Mouse (Mus musculus): ENCODE data around the gene Rasgrp1. TPM values are rescaled to one million over a fixed set of nuclear protein-coding genes. Genes with fewer than 3 reads are reported as not detected.

Rasgrp1 gene
- total and polyA plus RNA-seq, 3 experiments, result 0.38 to 0.83 (median 0.42) TPM

GRCm38 (mm10) chr2:117257617-117258016 lies 85.2 kb downstream of the Rasgrp1 start:
- H3K27ac ChIP-seq (ENCODE audit: insufficient read depth, low read depth), result no peak overlapping the region
- in situ Hi-C loops (cut with MboI; ENCODE audit: low pct_ligation_motif_present, low pct_unique_long_range_greater_than_20kb, low sequenced_read_pairs), result loop anchor here (10.0 kb wide), 1 partner anchor 187 kb away; no protein-coding TSS in a partner anchor
- no peak for DNase-seq (ENCODE audit: extremely low read depth)
- peaks cover 16 to 57% of the 10 kb centered on the region in 2 experiments for H3K36me3 ChIP-seq (replicated peaks in 1 of 2; ENCODE audit: control insufficient read depth in 1 of 2, insufficient read depth in 1 of 2, low read length in 1 of 2)
- no peak overlapping the region for H3K4me3 ChIP-seq (replicated peaks in 1 of 3; ENCODE audit: low read depth in 2 of 3, low read length in 2 of 3, poor library complexity in 1 of 3)
- no peak overlapping the region for H3K4me2 ChIP-seq (ENCODE audit: insufficient read depth, low read depth, poor library complexity, severe bottlenecking)
- dilution Hi-C loops (cut with MboI; ENCODE audit: extremely low pct_ligation_motif_present, extremely low pct_unique_long_range_greater_than_20kb, low sequenced_read_pairs), result no loop called here
- no peaks in the 10 kb centered on the region for H3K27me3 ChIP-seq (replicated peaks)
- peaks cover 10% of the 10 kb centered on the region for H3K79me2 ChIP-seq (replicated peaks; ENCODE audit: control insufficient read depth, extremely low read depth, insufficient read depth, poor library complexity, severe bottlenecking)
- peaks cover 0 to 20% of the 10 kb centered on the region in 2 experiments; a peak in 2 of 4 replicates for H3K4me1 ChIP-seq (ENCODE audit: control insufficient read depth in 1 of 2, insufficient read depth in 2 of 2)
- no peak overlapping the region for H3K9ac ChIP-seq (ENCODE audit: insufficient read depth, low read depth)
- TF ChIP-seq RCOR1 (conservative IDR thresholded peaks at IDR 0.05; ENCODE audit: low read depth, low read length), result no peak
- TF ChIP-seq BHLHE40 (IDR thresholded peaks at IDR 0.05; ENCODE audit: low read depth, low read length), result no peak
- no peak for TF ChIP-seq POLR2A (IDR thresholded peaks at IDR 0.05; ENCODE audit: low read depth, low read length)
- no peak for TF ChIP-seq USF1 (IDR thresholded peaks at IDR 0.05; ENCODE audit: low read depth, low read length)
- H3K9me3 ChIP-seq (replicated peaks; ENCODE audit: low read length), result no peaks in the 10 kb centered on the region

GRCm38 (mm10) chr2:117255415-117255814 lies 87.4 kb downstream of the Rasgrp1 start:
- H3K9ac ChIP-seq (ENCODE audit: insufficient read depth, low read depth), result no peak overlapping the region
- peaks cover 19% of the 10 kb centered on the region for H3K79me2 ChIP-seq (replicated peaks; ENCODE audit: control insufficient read depth, extremely low read depth, insufficient read depth, poor library complexity, severe bottlenecking)
- no peak overlapping the region for H3K4me3 ChIP-seq (replicated peaks in 1 of 3; ENCODE audit: low read depth in 2 of 3, low read length in 2 of 3, poor library complexity in 1 of 3)
- DNase-seq (ENCODE audit: extremely low read depth), result no peak
- no peak for TF ChIP-seq ZC3H11A (IDR thresholded peaks at IDR 0.05; ENCODE audit: low read depth, low read length)
- no peak for TF ChIP-seq POLR2AphosphoS2 (IDR thresholded peaks at IDR 0.05; ENCODE audit: low read depth, low read length)
- TF ChIP-seq SIN3A (IDR thresholded peaks at IDR 0.05; ENCODE audit: low read length), result no peak
- TF ChIP-seq JUND (conservative IDR thresholded peaks at IDR 0.05; ENCODE audit: low read depth, low read length), result no peak
- no peak for TF ChIP-seq NRF1 (IDR thresholded peaks at IDR 0.05; ENCODE audit: low read depth, low read length)
- TF ChIP-seq ETS1 (conservative IDR thresholded peaks at IDR 0.05; ENCODE audit: low read depth, low read length), result no peak
- TF ChIP-seq MAX (IDR thresholded peaks at IDR 0.05; ENCODE audit: low read length), result no peak
- no peak for TF ChIP-seq NELFE (IDR thresholded peaks at IDR 0.05; ENCODE audit: low read depth, low read length)
- TF ChIP-seq USF2 (conservative IDR thresholded peaks at IDR 0.05; ENCODE audit: low read depth, low read length), result no peak
- no peak for TF ChIP-seq POLR2A (IDR thresholded peaks at IDR 0.05; ENCODE audit: low read depth, low read length)
- no peak for TF ChIP-seq SMC3 (IDR thresholded peaks at IDR 0.05; ENCODE audit: low read depth, low read length)
- H3K4me1 ChIP-seq (ENCODE audit: control insufficient read depth in 1 of 2, insufficient read depth in 2 of 2), result peaks cover 0 to 37% of the 10 kb centered on the region in 2 experiments; a peak in 2 of 4 replicates
- no peaks in the 10 kb centered on the region for H3K9me3 ChIP-seq (replicated peaks; ENCODE audit: low read length)
- H3K27ac ChIP-seq (ENCODE audit: insufficient read depth, low read depth), result no peak overlapping the region
- in situ Hi-C loops (cut with MboI; ENCODE audit: low pct_ligation_motif_present, low pct_unique_long_range_greater_than_20kb, low sequenced_read_pairs) (loop anchor here (10.0 kb wide), 1 partner anchor 189 kb away; no protein-coding TSS in a partner anchor), dilution Hi-C loops (cut with MboI; ENCODE audit: extremely low pct_ligation_motif_present, extremely low pct_unique_long_range_greater_than_20kb, low sequenced_read_pairs) (no loop called here)
- H3K27me3 ChIP-seq (replicated peaks), result no peaks in the 10 kb centered on the region
- H3K4me2 ChIP-seq (ENCODE audit: insufficient read depth, low read depth, poor library complexity, severe bottlenecking), result no peak overlapping the region
- H3K36me3 ChIP-seq (replicated peaks in 1 of 2; ENCODE audit: control insufficient read depth in 1 of 2, insufficient read depth in 1 of 2, low read length in 1 of 2), result peaks cover 9 to 40% of the 10 kb centered on the region in 2 experiments
